Mouse (Mus musculus): ENCODE data around the gene Gm5105. TPM values are rescaled to one million over a fixed set of nuclear protein-coding genes. Genes with fewer than 3 reads are reported as not detected.

The Gm5105 gene
- not detected in 2 replicates for total RNA-seq (2015; ENCODE audit: low replicate concordance)
- total RNA-seq (2017; ENCODE audit: low replicate concordance): not detected in 2 replicates

- no peak for ATAC-seq (replicated peaks; ENCODE audit: low FRiP score, poor library complexity, severe bottlenecking)
These were observed at the start of gene Gm5105 for GRCm38 (mm10) chr3:138067288-138067687. Gm5105 (minus strand) TSS chr3:138067388.

GRCm38 (mm10) chr3:138116871-138117270, 49.7 kb upstream of the Gm5105 start:
- ATAC-seq (replicated peaks; ENCODE audit: low FRiP score, poor library complexity, severe bottlenecking): no peak

GRCm38 (mm10) chr3:138114106-138114505, 46.9 kb upstream of the Gm5105 start:
- ATAC-seq (replicated peaks; ENCODE audit: low FRiP score, poor library complexity, severe bottlenecking): no peak

- 0 out of 2 replicates have a peak, but pooled peaks have one; percentile 39 for ATAC-seq (replicated peaks; ENCODE audit: low FRiP score, poor library complexity, severe bottlenecking)
These were observed 44.0 kb upstream of the Gm5105 start for GRCm38 (mm10) chr3:138110910-138111782.

GRCm38 (mm10) chr3:138106887-138107286, 39.7 kb upstream of the Gm5105 start:
- no peak for ATAC-seq (replicated peaks; ENCODE audit: low FRiP score, poor library complexity, severe bottlenecking)

- ATAC-seq (replicated peaks; ENCODE audit: low FRiP score, poor library complexity, severe bottlenecking): no peak
These were observed 37.9 kb upstream of the Gm5105 start for GRCm38 (mm10) chr3:138105056-138105455.

- ATAC-seq (replicated peaks; ENCODE audit: low FRiP score, poor library complexity, severe bottlenecking): no peak
These were observed 36.5 kb upstream of the Gm5105 start for GRCm38 (mm10) chr3:138103690-138104089.

GRCm38 (mm10) chr3:138101936-138102335, 34.7 kb upstream of the Gm5105 start:
- no peak for ATAC-seq (replicated peaks; ENCODE audit: low FRiP score, poor library complexity, severe bottlenecking)

- ATAC-seq (replicated peaks; ENCODE audit: low FRiP score, poor library complexity, severe bottlenecking): no peak
These were observed 30.5 kb upstream of the Gm5105 start for GRCm38 (mm10) chr3:138097718-138098117.

GRCm38 (mm10) chr3:138096263-138097028, 29.3 kb upstream of the Gm5105 start:
- ATAC-seq (replicated peaks; ENCODE audit: low FRiP score, poor library complexity, severe bottlenecking): no peak

- ATAC-seq (replicated peaks; ENCODE audit: low FRiP score, poor library complexity, severe bottlenecking): no peak
These were observed 28.5 kb upstream of the Gm5105 start for GRCm38 (mm10) chr3:138095718-138096117.

GRCm38 (mm10) chr3:138095301-138095700, 28.1 kb upstream of the Gm5105 start:
- ATAC-seq (replicated peaks; ENCODE audit: low FRiP score, poor library complexity, severe bottlenecking): no peak

- ATAC-seq (replicated peaks; ENCODE audit: low FRiP score, poor library complexity, severe bottlenecking): no peak
These were observed 16.7 kb upstream of the Gm5105 start for GRCm38 (mm10) chr3:138083896-138084295.

- ATAC-seq (replicated peaks; ENCODE audit: low FRiP score, poor library complexity, severe bottlenecking): no peak
These were observed 16.0 kb upstream of the Gm5105 start for GRCm38 (mm10) chr3:138083073-138083637.

- no peak for ATAC-seq (replicated peaks; ENCODE audit: low FRiP score, poor library complexity, severe bottlenecking)
These were observed 11.5 kb upstream of the Gm5105 start for GRCm38 (mm10) chr3:138078701-138079100.

- no peak for ATAC-seq (replicated peaks; ENCODE audit: low FRiP score, poor library complexity, severe bottlenecking)
These were observed 10.5 kb upstream of the Gm5105 start for GRCm38 (mm10) chr3:138077476-138078340.

GRCm38 (mm10) chr3:138075209-138075608, 8.0 kb upstream of the Gm5105 start:
- no peak for ATAC-seq (replicated peaks; ENCODE audit: low FRiP score, poor library complexity, severe bottlenecking)

GRCm38 (mm10) chr3:138074214-138074613, 7.0 kb upstream of the Gm5105 start:
- ATAC-seq (replicated peaks; ENCODE audit: low FRiP score, poor library complexity, severe bottlenecking): no peak

GRCm38 (mm10) chr3:138071476-138072073, 4.4 kb upstream of the Gm5105 start:
- ATAC-seq (replicated peaks; ENCODE audit: low FRiP score, poor library complexity, severe bottlenecking): no peak

Data from erythroblast, adult 5-6 weeks (primary cell).